Mouse (Mus musculus): Measurements from ENCODE around the gene Yod1.

GRCm38 (mm10) chr1:130716218-130716512 is 962 bp upstream of the Yod1 start:
- no peak for TF ChIP-seq CTCF (IDR thresholded peaks at IDR 0.05; ENCODE audit: control insufficient read depth, insufficient read depth, insufficient replicate concordance, low read depth, low read length)
- TF ChIP-seq POLR2A (IDR thresholded peaks at IDR 0.05; ENCODE audit: control insufficient read depth, low read depth, low read length), result no peak

All from testis, adult 2 months (tissue).